Mouse (Mus musculus) forebrain, postnatal 0 days (tissue): Measurements from ENCODE around the gene Gm5105. TPM values are rescaled to one million over a fixed set of nuclear protein-coding genes. Genes with fewer than 3 reads are reported as not detected.

Source experiments
- ATAC-seq: fragments of 200-750 bp; cut with Nextera tagmentation; 2 replicates; pipeline ENCODE4 v1.8.0; 2017; ENCODE audit warnings: mild to moderate bottlenecking, moderate library complexity
- DNase-seq: peaks from one replicate; pipeline ENCODE4 v3.0.0-alpha.2; 2015
- H3K27ac ChIP-seq: fragments of 300-500 bp; sonication (generic); 2 replicates; pipeline ENCODE4 v1.5.1; 2014; ENCODE audit warnings: low read depth, mild to moderate bottlenecking, antibody characterized with exemption, low read length, moderate library complexity, mixed read lengths
- H3K27me3 ChIP-seq: fragments of 300-500 bp; sonication (generic); 2 replicates; pipeline ENCODE4 v1.6.1; 2014; ENCODE audit warnings: mild to moderate bottlenecking, low read length, mixed read lengths; ENCODE audit not compliant: insufficient read depth
- H3K36me3 ChIP-seq: fragments of 300-500 bp; sonication (generic); 2 replicates; pipeline ENCODE4 v1.6.1; 2014; ENCODE audit warnings: mild to moderate bottlenecking, moderate library complexity; ENCODE audit not compliant: insufficient read depth
- H3K4me1 ChIP-seq: fragments of 300-500 bp; sonication (generic); 2 replicates; pipeline ENCODE4 v1.6.1; 2014; ENCODE audit warnings: antibody characterized with exemption; ENCODE audit not compliant: insufficient read depth
- H3K4me2 ChIP-seq: fragments of 300-500 bp; sonication (generic); 2 replicates; pipeline ENCODE4 v1.6.1; 2014; ENCODE audit warnings: low read depth, mild to moderate bottlenecking, moderate library complexity
- H3K4me3 ChIP-seq: fragments of 300-500 bp; sonication (generic); 2 replicates; pipeline ENCODE4 v1.5.1; 2014; ENCODE audit warnings: low read depth, low read length, mixed read lengths
- H3K9ac ChIP-seq: fragments of 300-500 bp; sonication (generic); 2 replicates; pipeline ENCODE4 v1.6.1; 2014; ENCODE audit warnings: mild to moderate bottlenecking
- H3K9me3 ChIP-seq: fragments of 300-500 bp; sonication (generic); 2 replicates; pipeline ENCODE4 v1.6.1; 2016; ENCODE audit warnings: low read length
- CTCF ChIP-seq: sonication (generic); IDR thresholded peaks from 2 replicates; pipeline ENCODE4 v1.5.1; 2016; ENCODE audit warnings: antibody characterized with exemption, control low read depth, low read depth
- WGBS: fragments of 180-500 bp; shearing (Covaris S2); extraction: QIAGEN DNeasy Blood & Tissue Kit; methylation state at CpG from one replicate; pipeline ENCODE4 v1.1.7; 2014; 5-methylcytosine and 5-hydroxymethylcytosine counted together
- polyA plus RNA-seq: library from polyadenylated mRNA; unstranded; fragments of >200 nt; fragmentation: Nextera tagmentation; extraction: Ambion mirVana; gene quantifications from 2 replicates; pipeline ENCODE4 v1.2.1, GENCODE M21; 2015
- total RNA-seq: library from RNA; depleted of rRNA; stranded (reverse); fragments of >200 nt; gene quantifications from 2 replicates; pipeline ENCODE4 v1.2.3, GENCODE M21; 2014

Gene Gm5105
- total and polyA plus RNA-seq, 2 experiments from 2014 or later, result 0.15 to 0.38 TPM

DNA sequence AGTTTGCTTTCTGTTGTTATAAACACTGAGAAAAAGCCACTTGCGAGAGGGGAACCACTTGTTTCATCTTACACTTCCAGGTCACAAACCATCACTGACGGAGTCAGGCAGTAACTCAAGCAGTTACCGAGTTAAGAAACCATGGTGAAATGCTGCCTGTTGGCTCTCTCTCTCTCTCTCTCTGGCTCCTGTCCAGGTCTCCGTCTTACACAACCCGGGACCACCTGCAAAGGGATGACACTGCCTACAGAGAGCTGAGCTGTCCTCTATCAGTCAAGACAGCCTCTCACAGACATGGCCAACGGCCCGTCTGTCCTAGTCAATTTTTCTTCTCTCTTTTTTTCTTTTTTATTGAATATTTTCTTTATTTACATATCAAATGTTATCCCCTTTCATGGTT is 23.9 kb downstream of the Gm5105 start:
- 57% methylated on average over 7 of the region's 7 CpGs for WGBS
- no peak overlapping the region for H3K27ac ChIP-seq
- no peak for ATAC-seq
- H3K4me2 ChIP-seq, result no peak overlapping the region
- TF ChIP-seq CTCF, result no peak
- H3K4me1 ChIP-seq, result no peaks in the 10 kb centered on the region
- no peak for DNase-seq
- H3K9me3 ChIP-seq, result no peaks in the 10 kb centered on the region
- no peaks in the 10 kb centered on the region for H3K27me3 ChIP-seq
- H3K4me3 ChIP-seq, result no peak overlapping the region
- no peak overlapping the region for H3K9ac ChIP-seq
- H3K36me3 ChIP-seq, result no peaks in the 10 kb centered on the region

DNA sequence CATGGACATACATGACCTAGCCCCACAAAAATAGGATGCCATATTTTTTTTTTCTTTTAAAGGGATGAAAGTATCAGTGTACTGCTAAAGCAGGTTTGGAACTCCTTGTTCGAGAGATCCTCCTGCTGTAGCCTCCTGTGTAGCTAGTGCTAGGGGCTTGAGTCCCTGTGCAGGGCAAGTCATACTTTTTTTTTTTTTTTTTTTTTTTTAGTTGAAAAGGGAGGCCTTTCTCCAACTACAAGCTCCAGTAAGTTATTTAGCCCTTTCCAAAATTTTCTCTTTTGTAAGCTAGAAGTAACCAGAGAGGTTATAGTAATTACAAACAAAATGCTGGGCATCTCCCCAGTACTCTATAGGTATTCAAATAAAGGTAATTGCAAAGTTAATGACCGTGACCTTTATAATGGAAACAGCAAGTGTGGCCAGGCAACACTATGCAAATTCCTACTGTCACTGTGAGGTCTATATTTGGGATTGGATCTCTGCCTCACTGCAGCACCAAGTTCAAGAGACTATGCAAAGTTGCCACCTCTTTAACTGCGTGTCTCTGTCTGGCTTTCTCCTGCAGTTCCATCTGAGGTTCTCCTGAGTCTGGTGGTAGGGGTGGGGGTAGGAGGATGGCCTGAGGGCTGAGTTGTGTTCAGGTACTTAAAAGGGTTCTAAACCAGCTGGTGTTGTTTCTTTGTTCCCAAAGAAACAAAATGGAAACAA is 25.4 kb downstream of the Gm5105 start:
- Histone ChIP-seq H3K27ac (no peak overlapping the region), H3K36me3 (no peaks in the 10 kb centered on the region), H3K9me3 (no peaks in the 10 kb centered on the region), H3K4me1 (no peaks in the 10 kb centered on the region), H3K27me3 (no peaks in the 10 kb centered on the region), H3K9ac (no peak overlapping the region), H3K4me2 (no peak overlapping the region), H3K4me3 (no peak overlapping the region)
- DNase-seq (no peak), ATAC-seq (no peak)
- WGBS, result 45% methylated on average over 3 of the region's 3 CpGs
- no peak for TF ChIP-seq CTCF

GRCm38 (mm10) chr3:138040938-138041337 is 26.2 kb downstream of the Gm5105 start:
- no peak overlapping the region for H3K4me3 ChIP-seq
- WGBS, result 77% methylated on average over 2 of the region's 2 CpGs
- H3K27ac ChIP-seq, result no peak overlapping the region
- no peak for ATAC-seq
- H3K4me1 ChIP-seq, result no peaks in the 10 kb centered on the region
- no peaks in the 10 kb centered on the region for H3K9me3 ChIP-seq
- no peaks in the 10 kb centered on the region for H3K36me3 ChIP-seq
- H3K4me2 ChIP-seq, result no peak overlapping the region
- no peak overlapping the region for H3K9ac ChIP-seq
- DNase-seq, result no peak
- TF ChIP-seq CTCF, result no peak
- no peaks in the 10 kb centered on the region for H3K27me3 ChIP-seq

DNA sequence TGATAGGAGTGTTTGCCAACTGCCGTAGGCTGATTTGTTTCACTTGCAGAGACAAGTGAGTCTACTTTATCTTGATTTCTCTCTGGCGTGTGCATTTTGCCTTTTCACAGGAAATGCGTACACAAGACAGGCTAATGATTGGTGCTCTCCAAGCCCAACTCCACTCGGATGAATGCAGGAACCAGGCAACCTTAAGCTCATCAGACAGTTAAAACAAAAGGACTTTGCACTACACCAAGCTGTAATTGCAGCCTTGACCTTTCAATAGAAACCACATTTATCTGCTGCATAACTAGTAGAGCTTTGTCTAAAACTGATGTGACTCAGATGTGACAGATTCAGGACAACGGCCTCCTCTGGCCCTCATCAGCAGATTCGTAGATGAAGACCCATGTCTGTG is 33.2 kb downstream of the Gm5105 start:
- Histone ChIP-seq H3K27ac (no peak overlapping the region), H3K4me2 (no peak overlapping the region), H3K4me3 (no peak overlapping the region), H3K9me3 (no peaks in the 10 kb centered on the region), H3K9ac (no peak overlapping the region), H3K4me1 (no peaks in the 10 kb centered on the region), H3K27me3 (no peaks in the 10 kb centered on the region), H3K36me3 (no peaks in the 10 kb centered on the region)
- no peak for TF ChIP-seq CTCF
- no peak for DNase-seq
- 76% methylated on average over 6 of the region's 6 CpGs for WGBS
- ATAC-seq, result no peak

- H3K4me1 ChIP-seq, result no peaks in the 10 kb centered on the region
- H3K4me2 ChIP-seq, result no peak overlapping the region
- ATAC-seq (no peak), DNase-seq (no peak)
- no peak overlapping the region for H3K4me3 ChIP-seq
- no peaks in the 10 kb centered on the region for H3K27me3 ChIP-seq
- TF ChIP-seq CTCF, result no peak
- H3K36me3 ChIP-seq, result no peaks in the 10 kb centered on the region
- H3K9ac ChIP-seq, result no peak overlapping the region
- no peak overlapping the region for H3K27ac ChIP-seq
- 86% methylated on average over 6 of the region's 6 CpGs for WGBS
- no peaks in the 10 kb centered on the region for H3K9me3 ChIP-seq
Measured at GRCm38 (mm10) chr3:138030563-138030962, 36.6 kb downstream of the Gm5105 start.

GRCm38 (mm10) chr3:138029351-138029750 is 37.8 kb downstream of the Gm5105 start:
- H3K36me3 ChIP-seq, result no peaks in the 10 kb centered on the region
- no peak for ATAC-seq
- 78% methylated on average over 5 of the region's 5 CpGs for WGBS
- H3K27me3 ChIP-seq, result no peaks in the 10 kb centered on the region
- H3K27ac ChIP-seq, result no peak overlapping the region
- no peak overlapping the region for H3K4me3 ChIP-seq
- no peak overlapping the region for H3K4me2 ChIP-seq
- no peak for DNase-seq
- no peaks in the 10 kb centered on the region for H3K9me3 ChIP-seq
- no peak for TF ChIP-seq CTCF
- H3K4me1 ChIP-seq, result no peaks in the 10 kb centered on the region
- no peak overlapping the region for H3K9ac ChIP-seq

DNA sequence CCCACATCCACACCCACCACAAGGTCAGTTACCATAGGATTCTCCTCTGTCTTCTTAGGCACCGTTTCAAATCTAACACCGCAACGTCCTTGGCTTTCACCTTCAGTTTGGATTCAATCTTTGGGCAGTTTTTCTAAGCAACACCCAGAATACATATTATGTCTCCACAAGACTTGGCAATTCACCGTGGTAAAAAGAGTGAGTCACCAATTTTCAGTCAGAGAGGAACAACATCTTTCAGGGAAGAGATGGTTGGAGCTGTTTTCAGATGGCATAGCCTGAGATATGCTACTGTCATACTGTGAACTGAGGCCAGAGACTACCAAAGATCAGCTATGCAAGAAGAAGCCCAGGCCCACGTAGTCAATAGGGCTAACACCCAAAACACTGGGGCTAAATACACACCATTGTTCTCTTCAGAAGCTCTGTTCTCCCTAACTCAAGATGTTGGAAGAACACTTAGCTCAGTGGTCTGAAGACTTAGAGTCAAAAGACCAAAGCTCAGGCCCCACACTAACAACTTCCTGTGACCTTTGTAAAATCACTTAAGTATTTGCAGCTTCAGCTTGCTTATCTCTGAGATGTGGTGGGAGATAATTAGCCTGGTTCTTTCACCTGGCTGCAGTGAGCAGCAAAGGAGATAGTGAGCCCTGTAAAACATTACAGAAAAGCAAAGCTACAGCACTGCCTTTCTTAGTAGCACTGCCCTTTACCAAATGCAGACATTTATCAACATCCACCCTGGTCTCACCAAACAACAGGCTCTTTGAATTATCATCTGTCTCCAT is 39.4 kb downstream of the Gm5105 start:
- Histone ChIP-seq H3K4me3 (no peak overlapping the region), H3K4me2 (no peak overlapping the region), H3K9me3 (no peaks in the 10 kb centered on the region), H3K27ac (no peak overlapping the region), H3K27me3 (no peaks in the 10 kb centered on the region), H3K9ac (no peak overlapping the region), H3K4me1 (no peaks in the 10 kb centered on the region), H3K36me3 (no peaks in the 10 kb centered on the region)
- ATAC-seq (no peak), DNase-seq (no peak)
- TF ChIP-seq CTCF, result no peak
- 79% methylated on average over 5 of the region's 5 CpGs for WGBS
